Mouse (Mus musculus): ENCODE measurements around the gene Taar2. TPM values are rescaled to one million over a fixed set of nuclear protein-coding genes. Genes with fewer than 3 reads are reported as not detected.

The Taar2 gene
- not detected in 2 replicates for polyA plus RNA-seq (2014; fragmentation: Nextera tagmentation; extraction: Ambion mirVana)

GRCm38 (mm10) chr10:23938312-23938711 lies at the start of gene Taar2:
Gene Taar2, plus strand, starts transcription at chr10:23938572.
- no peak for ATAC-seq (ENCODE audit: insufficient read depth, low FRiP score, low TSS enrichment)
- no peaks in the 10 kb centered on the region for H3K9me3 ChIP-seq (ENCODE audit: control insufficient read depth, low read length)
- DNase-seq (ENCODE audit: low spot score) = no peak
- no peak within 1 kb of the TSS for H3K27ac ChIP-seq (ENCODE audit: low read depth, low read length)
- H3K4me2 ChIP-seq (ENCODE audit: low read depth) = no peak within 1 kb of the TSS; the same call in 1 of the 2 replicates
- H3K9ac ChIP-seq (ENCODE audit: low read length) = no peak within 1 kb of the TSS
- H3K36me3 ChIP-seq (ENCODE audit: control insufficient read depth, insufficient read depth, low read length) = no peaks in the 10 kb centered on the region
- no peaks in the 10 kb centered on the region for H3K27me3 ChIP-seq (ENCODE audit: control insufficient read depth, insufficient read depth, low read length)
- no peaks in the 10 kb centered on the region for H3K4me1 ChIP-seq (ENCODE audit: control insufficient read depth, insufficient read depth, low read length)
- H3K4me3 ChIP-seq (ENCODE audit: low read depth, low read length) = no peak within 1 kb of the TSS
- WGBS = 43% methylated on average over 6 of the region's 6 CpGs

DNA sequence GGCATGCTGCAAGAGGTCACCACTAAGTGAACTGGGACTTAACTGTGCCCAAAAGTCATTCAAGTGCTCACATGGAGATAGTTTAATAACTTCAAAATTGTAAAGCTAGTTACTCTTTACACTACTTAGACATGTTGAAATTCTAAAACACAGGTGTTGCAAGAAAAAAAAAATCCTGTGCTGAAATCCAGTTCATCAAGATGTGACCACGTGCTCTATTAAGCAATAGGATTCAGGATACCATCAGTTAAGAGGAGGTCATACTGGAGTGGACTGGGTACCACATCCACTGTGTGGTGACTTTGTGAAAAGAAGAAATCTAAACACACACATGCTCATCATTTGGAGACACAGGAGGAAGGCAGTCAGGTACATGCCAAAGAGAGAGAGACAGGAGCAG lies 45.4 kb upstream of the Taar2 start:
- H3K4me2 ChIP-seq (ENCODE audit: low read depth) = no peak overlapping the region
- H3K4me1 ChIP-seq (ENCODE audit: control insufficient read depth, insufficient read depth, low read length) = no peaks in the 10 kb centered on the region
- no peaks in the 10 kb centered on the region for H3K9me3 ChIP-seq (ENCODE audit: control insufficient read depth, low read length)
- H3K36me3 ChIP-seq (ENCODE audit: control insufficient read depth, insufficient read depth, low read length) = no peaks in the 10 kb centered on the region
- ATAC-seq (ENCODE audit: insufficient read depth, low FRiP score, low TSS enrichment) (no peak), DNase-seq (ENCODE audit: low spot score) (no peak)
- H3K27me3 ChIP-seq (ENCODE audit: control insufficient read depth, insufficient read depth, low read length) = no peaks in the 10 kb centered on the region
- H3K9ac ChIP-seq (ENCODE audit: low read length) = no peak overlapping the region
- H3K4me3 ChIP-seq (ENCODE audit: low read depth, low read length) = no peak overlapping the region
- no peak overlapping the region for H3K27ac ChIP-seq (ENCODE audit: low read depth, low read length)
- WGBS = 87% methylated on average over 1 of the region's 1 CpGs

DNA sequence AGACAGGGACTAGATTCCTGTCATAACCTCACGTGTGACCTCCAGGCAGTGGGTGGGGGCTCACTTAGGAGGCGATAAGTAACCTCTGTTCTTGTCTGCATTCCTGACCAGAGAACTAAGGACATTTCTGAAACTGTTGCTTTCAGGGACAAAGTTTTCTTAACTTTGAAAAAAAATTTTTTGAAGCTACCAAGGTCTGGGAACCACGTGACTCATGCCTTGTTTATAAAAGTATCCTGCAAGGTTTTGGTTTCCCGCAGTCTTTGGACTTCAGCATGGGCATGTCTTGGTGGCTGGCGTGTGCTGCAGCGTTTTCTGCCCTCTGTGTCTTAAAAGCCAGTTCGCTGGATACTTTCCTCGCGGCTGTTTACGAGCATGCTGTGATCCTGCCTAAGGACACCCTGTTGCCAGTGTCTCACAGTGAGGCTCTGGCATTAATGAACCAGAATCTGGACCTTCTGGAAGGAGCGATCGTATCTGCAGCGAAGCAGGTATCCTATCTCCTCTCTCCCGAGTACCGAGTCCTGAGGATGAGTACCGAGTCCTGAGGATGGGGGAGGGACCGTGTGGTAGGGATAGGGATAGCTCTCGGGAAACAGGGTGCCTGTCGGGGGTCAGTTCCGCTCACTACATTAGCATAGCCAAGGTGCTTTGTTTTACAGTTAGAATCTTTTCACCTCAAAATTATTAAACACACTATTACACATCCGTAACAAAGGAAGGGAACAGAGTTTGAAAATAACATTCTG lies 43.6 kb upstream of the Taar2 start, which contains the start of gene Vnn1:
Vnn1 (plus strand) TSS at position 88 of the 749 bp plus-strand sequence.
- Histone ChIP-seq H3K27me3 (ENCODE audit: control insufficient read depth, insufficient read depth, low read length) (no peaks in the 10 kb centered on the region), H3K4me1 (ENCODE audit: control insufficient read depth, insufficient read depth, low read length) (no peaks in the 10 kb centered on the region), H3K9me3 (ENCODE audit: control insufficient read depth, low read length) (no peaks in the 10 kb centered on the region), H3K27ac (ENCODE audit: low read depth, low read length) (no peak within 1 kb of the TSS), H3K36me3 (ENCODE audit: control insufficient read depth, insufficient read depth, low read length) (no peaks in the 10 kb centered on the region), H3K4me3 (ENCODE audit: low read depth, low read length) (no peak within 1 kb of the TSS), H3K4me2 (ENCODE audit: low read depth) (peak within 1 kb of the TSS; percentile 30), H3K9ac (ENCODE audit: low read length) (no peak within 1 kb of the TSS)
- peak; percentile 16 for DNase-seq (ENCODE audit: low spot score)
- 0 out of 2 replicates have a peak, but pooled peaks have one; percentile 20 for ATAC-seq (ENCODE audit: insufficient read depth, low FRiP score, low TSS enrichment)
- WGBS = 35% methylated on average over 21 of the region's 21 CpGs

- DNase-seq (ENCODE audit: low spot score) (no peak), ATAC-seq (ENCODE audit: insufficient read depth, low FRiP score, low TSS enrichment) (no peak)
- 85% methylated on average over 7 of the region's 7 CpGs for WGBS
- Histone ChIP-seq H3K27me3 (ENCODE audit: control insufficient read depth, insufficient read depth, low read length) (no peaks in the 10 kb centered on the region), H3K4me1 (ENCODE audit: control insufficient read depth, insufficient read depth, low read length) (no peaks in the 10 kb centered on the region), H3K9ac (ENCODE audit: low read length) (no peak overlapping the region), H3K4me2 (ENCODE audit: low read depth) (no peak overlapping the region), H3K9me3 (ENCODE audit: control insufficient read depth, low read length) (no peaks in the 10 kb centered on the region), H3K27ac (ENCODE audit: low read depth, low read length) (no peak overlapping the region), H3K36me3 (ENCODE audit: control insufficient read depth, insufficient read depth, low read length) (no peaks in the 10 kb centered on the region), H3K4me3 (ENCODE audit: low read depth, low read length) (no peak overlapping the region)
These were observed 43.0 kb upstream of the Taar2 start for GRCm38 (mm10) chr10:23895376-23895775.

GRCm38 (mm10) chr10:23901119-23901518 lies 37.3 kb upstream of the Taar2 start:
- DNase-seq (ENCODE audit: low spot score) (no peak), ATAC-seq (ENCODE audit: insufficient read depth, low FRiP score, low TSS enrichment) (no peak)
- H3K4me3 ChIP-seq (ENCODE audit: low read depth, low read length) = no peak overlapping the region
- no peak overlapping the region for H3K27ac ChIP-seq (ENCODE audit: low read depth, low read length)
- H3K4me1 ChIP-seq (ENCODE audit: control insufficient read depth, insufficient read depth, low read length) = no peaks in the 10 kb centered on the region
- no peaks in the 10 kb centered on the region for H3K27me3 ChIP-seq (ENCODE audit: control insufficient read depth, insufficient read depth, low read length)
- WGBS = 66% methylated on average over 3 of the region's 3 CpGs
- no peak overlapping the region for H3K9ac ChIP-seq (ENCODE audit: low read length)
- no peaks in the 10 kb centered on the region for H3K36me3 ChIP-seq (ENCODE audit: control insufficient read depth, insufficient read depth, low read length)
- no peaks in the 10 kb centered on the region for H3K9me3 ChIP-seq (ENCODE audit: control insufficient read depth, low read length)
- H3K4me2 ChIP-seq (ENCODE audit: low read depth) = no peak overlapping the region

DNA sequence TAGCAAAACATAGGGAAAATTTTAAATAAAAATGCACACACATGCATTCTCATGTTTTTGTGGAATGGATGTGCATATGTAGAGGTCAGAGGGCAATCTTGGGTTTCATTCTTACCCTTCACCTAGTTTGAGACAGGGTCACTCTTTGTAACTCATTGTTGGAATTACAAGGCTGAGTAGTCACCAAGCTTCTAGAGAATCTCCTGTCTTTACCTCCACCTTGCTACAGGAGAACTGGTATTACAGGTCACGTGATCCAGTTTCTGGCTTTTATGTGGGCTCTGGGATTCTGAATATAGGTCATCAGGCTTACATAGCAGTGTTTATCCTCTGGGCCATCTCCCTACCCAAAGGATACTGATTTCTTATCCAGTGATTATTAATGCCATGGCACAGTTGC lies 32.7 kb upstream of the Taar2 start:
- H3K9me3 ChIP-seq (ENCODE audit: control insufficient read depth, low read length) = no peaks in the 10 kb centered on the region
- H3K4me3 ChIP-seq (ENCODE audit: low read depth, low read length) = no peak overlapping the region
- no peak overlapping the region for H3K4me2 ChIP-seq (ENCODE audit: low read depth)
- H3K4me1 ChIP-seq (ENCODE audit: control insufficient read depth, insufficient read depth, low read length) = no peaks in the 10 kb centered on the region
- ATAC-seq (ENCODE audit: insufficient read depth, low FRiP score, low TSS enrichment) (no peak), DNase-seq (ENCODE audit: low spot score) (no peak)
- H3K27ac ChIP-seq (ENCODE audit: low read depth, low read length) = no peak overlapping the region
- H3K9ac ChIP-seq (ENCODE audit: low read length) = no peak overlapping the region
- no peaks in the 10 kb centered on the region for H3K27me3 ChIP-seq (ENCODE audit: control insufficient read depth, insufficient read depth, low read length)
- WGBS = 91% methylated on average over 1 of the region's 1 CpGs
- no peaks in the 10 kb centered on the region for H3K36me3 ChIP-seq (ENCODE audit: control insufficient read depth, insufficient read depth, low read length)

DNA sequence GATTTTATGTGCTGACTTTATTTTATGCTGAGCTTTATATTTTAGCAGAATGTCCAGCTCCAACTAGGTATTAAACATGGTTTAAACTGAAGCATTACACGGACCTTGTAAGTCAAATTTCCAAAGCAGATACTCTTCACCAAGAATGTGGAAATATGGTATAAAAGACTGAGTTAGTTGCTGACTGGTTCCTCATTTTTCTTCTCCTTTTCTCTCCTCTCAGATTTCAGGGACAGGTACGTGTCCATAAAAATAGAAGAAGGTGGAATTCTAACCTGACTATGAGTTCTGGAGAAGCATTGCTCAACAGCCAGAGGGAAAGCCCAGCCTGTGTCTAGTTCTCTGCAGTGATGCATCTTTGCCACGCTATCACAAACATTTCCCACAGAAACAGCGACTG lies 18.3 kb upstream of the Taar2 start, which contains the start of gene Taar1:
Taar1 (plus strand) TSS at position 301 of the 400 bp plus-strand sequence.
- Histone ChIP-seq H3K4me1 (ENCODE audit: control insufficient read depth, insufficient read depth, low read length) (no peaks in the 10 kb centered on the region), H3K36me3 (ENCODE audit: control insufficient read depth, insufficient read depth, low read length) (no peaks in the 10 kb centered on the region), H3K4me3 (ENCODE audit: low read depth, low read length) (no peak within 1 kb of the TSS), H3K27me3 (ENCODE audit: control insufficient read depth, insufficient read depth, low read length) (no peaks in the 10 kb centered on the region), H3K9me3 (ENCODE audit: control insufficient read depth, low read length) (no peaks in the 10 kb centered on the region), H3K4me2 (ENCODE audit: low read depth) (no peak within 1 kb of the TSS), H3K27ac (ENCODE audit: low read depth, low read length) (no peak within 1 kb of the TSS), H3K9ac (ENCODE audit: low read length) (no peak within 1 kb of the TSS)
- no peak for DNase-seq (ENCODE audit: low spot score)
- no peak for ATAC-seq (ENCODE audit: insufficient read depth, low FRiP score, low TSS enrichment)
- 90% methylated on average over 4 of the region's 4 CpGs for WGBS

DNA sequence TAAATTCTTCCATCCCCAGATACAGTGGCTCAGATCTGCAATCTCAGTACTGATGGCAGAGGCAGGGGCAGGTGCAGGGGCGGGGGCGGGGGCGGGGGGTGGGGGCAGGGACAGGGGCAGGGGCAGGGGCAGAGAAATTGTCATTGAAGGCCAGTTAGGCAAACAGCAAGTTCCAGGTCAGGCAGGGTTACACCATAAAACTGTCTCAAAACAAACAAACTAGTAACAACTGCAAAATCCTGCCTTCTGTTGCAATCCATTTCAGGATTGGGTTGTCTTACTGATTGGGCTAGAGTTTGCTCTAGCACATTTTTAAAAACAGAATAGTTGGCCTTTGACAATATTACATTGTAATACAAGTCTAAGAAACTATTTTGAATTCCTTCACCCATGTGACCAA lies 15.9 kb upstream of the Taar2 start:
- H3K4me2 ChIP-seq (ENCODE audit: low read depth) = no peak overlapping the region
- H3K9ac ChIP-seq (ENCODE audit: low read length) = no peak overlapping the region
- H3K27me3 ChIP-seq (ENCODE audit: control insufficient read depth, insufficient read depth, low read length) = no peaks in the 10 kb centered on the region
- no peak for DNase-seq (ENCODE audit: low spot score)
- no peaks in the 10 kb centered on the region for H3K4me1 ChIP-seq (ENCODE audit: control insufficient read depth, insufficient read depth, low read length)
- 82% methylated on average over 3 of the region's 3 CpGs for WGBS
- no peaks in the 10 kb centered on the region for H3K9me3 ChIP-seq (ENCODE audit: control insufficient read depth, low read length)
- H3K4me3 ChIP-seq (ENCODE audit: low read depth, low read length) = no peak overlapping the region
- no peak for ATAC-seq (ENCODE audit: insufficient read depth, low FRiP score, low TSS enrichment)
- H3K27ac ChIP-seq (ENCODE audit: low read depth, low read length) = no peak overlapping the region
- no peaks in the 10 kb centered on the region for H3K36me3 ChIP-seq (ENCODE audit: control insufficient read depth, insufficient read depth, low read length)

- H3K27ac ChIP-seq (ENCODE audit: low read depth, low read length) = no peak overlapping the region
- H3K9me3 ChIP-seq (ENCODE audit: control insufficient read depth, low read length) = no peaks in the 10 kb centered on the region
- H3K36me3 ChIP-seq (ENCODE audit: control insufficient read depth, insufficient read depth, low read length) = no peaks in the 10 kb centered on the region
- H3K27me3 ChIP-seq (ENCODE audit: control insufficient read depth, insufficient read depth, low read length) = no peaks in the 10 kb centered on the region
- ATAC-seq (ENCODE audit: insufficient read depth, low FRiP score, low TSS enrichment) = no peak
- no peak overlapping the region for H3K9ac ChIP-seq (ENCODE audit: low read length)
- no peak overlapping the region for H3K4me2 ChIP-seq (ENCODE audit: low read depth)
- WGBS = 84% methylated on average over 2 of the region's 2 CpGs
- H3K4me1 ChIP-seq (ENCODE audit: control insufficient read depth, insufficient read depth, low read length) = no peaks in the 10 kb centered on the region
- H3K4me3 ChIP-seq (ENCODE audit: low read depth, low read length) = no peak overlapping the region
- DNase-seq (ENCODE audit: low spot score) = no peak
These were observed 14.4 kb upstream of the Taar2 start for GRCm38 (mm10) chr10:23923941-23924340.
